Mouse (Mus musculus): Measurements from ENCODE around the gene Mamdc2. TPM values are rescaled to one million over a fixed set of nuclear protein-coding genes. Genes with fewer than 3 reads are reported as not detected.

Mamdc2 gene
- polyA plus RNA-seq, 1 experiment = 0.95 TPM

- WGBS = 88% methylated on average over 11 of the region's 11 CpGs
- H3K27ac ChIP-seq (ENCODE audit: insufficient read depth, low read depth, low read length) = no peak overlapping the region
- TF ChIP-seq CTCF (conservative IDR thresholded peaks at IDR 0.05; ENCODE audit: insufficient read depth, insufficient read length, low read depth, low read length) (no peak), POLR2A (IDR thresholded peaks at IDR 0.05; ENCODE audit: low read depth, low read length) (no peak)
Observed at GRCm38 (mm10) chr19:23434433-23434832, 13.8 kb downstream of the Mamdc2 start.

GRCm38 (mm10) chr19:23417668-23418067 lies 30.6 kb downstream of the Mamdc2 start:
- H3K27ac ChIP-seq (ENCODE audit: insufficient read depth, low read depth, low read length) = no peak overlapping the region
- 94% methylated on average over 1 of the region's 1 CpGs for WGBS
- no peak for TF ChIP-seq CTCF (conservative IDR thresholded peaks at IDR 0.05; ENCODE audit: insufficient read depth, insufficient read length, low read depth, low read length)
- no peak for TF ChIP-seq POLR2A (IDR thresholded peaks at IDR 0.05; ENCODE audit: low read depth, low read length)

More at GRCm38 (mm10) chr19:23434433-23434832, 13.8 kb downstream of the Mamdc2 start:
- H3K36me3 ChIP-seq (ENCODE audit: control insufficient read depth, insufficient read depth, low read length) = no peaks in the 10 kb centered on the region
- no peak overlapping the region for H3K4me3 ChIP-seq (ENCODE audit: insufficient read depth, low read depth, low read length)
- DNase-seq = no peak
- no peaks in the 10 kb centered on the region for H3K4me1 ChIP-seq (ENCODE audit: control insufficient read depth, insufficient read depth, low read length)
- no peaks in the 10 kb centered on the region for H3K27me3 ChIP-seq (replicated peaks; ENCODE audit: control insufficient read depth, insufficient read depth, low read length)

GRCm38 (mm10) chr19:23410800-23411199 lies 37.4 kb downstream of the Mamdc2 start:
- Histone ChIP-seq H3K27me3 (replicated peaks; ENCODE audit: control insufficient read depth, insufficient read depth, low read length) (no peaks in the 10 kb centered on the region), H3K4me1 (ENCODE audit: control insufficient read depth, insufficient read depth, low read length) (no peaks in the 10 kb centered on the region), H3K36me3 (ENCODE audit: control insufficient read depth, insufficient read depth, low read length) (no peaks in the 10 kb centered on the region), H3K4me3 (ENCODE audit: insufficient read depth, low read depth, low read length) (no peak overlapping the region), H3K27ac (ENCODE audit: insufficient read depth, low read depth, low read length) (no peak overlapping the region)
- WGBS = 65% methylated on average over 5 of the region's 5 CpGs
- TF ChIP-seq POLR2A (IDR thresholded peaks at IDR 0.05; ENCODE audit: low read depth, low read length) = no peak
- no peak for TF ChIP-seq CTCF (conservative IDR thresholded peaks at IDR 0.05; ENCODE audit: insufficient read depth, insufficient read length, low read depth, low read length)
- DNase-seq = no peak

More at GRCm38 (mm10) chr19:23417668-23418067, 30.6 kb downstream of the Mamdc2 start:
- Histone ChIP-seq H3K4me3 (ENCODE audit: insufficient read depth, low read depth, low read length) (no peak overlapping the region), H3K36me3 (ENCODE audit: control insufficient read depth, insufficient read depth, low read length) (no peaks in the 10 kb centered on the region), H3K4me1 (ENCODE audit: control insufficient read depth, insufficient read depth, low read length) (no peaks in the 10 kb centered on the region), H3K27me3 (replicated peaks; ENCODE audit: control insufficient read depth, insufficient read depth, low read length) (no peaks in the 10 kb centered on the region)
- DNase-seq = no peak

GRCm38 (mm10) chr19:23410328-23410727 lies 37.9 kb downstream of the Mamdc2 start:
- DNase-seq = no peak
- no peak overlapping the region for H3K27ac ChIP-seq (ENCODE audit: insufficient read depth, low read depth, low read length)
- TF ChIP-seq CTCF (conservative IDR thresholded peaks at IDR 0.05; ENCODE audit: insufficient read depth, insufficient read length, low read depth, low read length) = no peak
- no peak for TF ChIP-seq POLR2A (IDR thresholded peaks at IDR 0.05; ENCODE audit: low read depth, low read length)
- H3K4me1 ChIP-seq (ENCODE audit: control insufficient read depth, insufficient read depth, low read length) = no peaks in the 10 kb centered on the region
- no peak overlapping the region for H3K4me3 ChIP-seq (ENCODE audit: insufficient read depth, low read depth, low read length)
- WGBS = 50% methylated on average over 4 of the region's 4 CpGs
- no peaks in the 10 kb centered on the region for H3K36me3 ChIP-seq (ENCODE audit: control insufficient read depth, insufficient read depth, low read length)
- H3K27me3 ChIP-seq (replicated peaks; ENCODE audit: control insufficient read depth, insufficient read depth, low read length) = no peaks in the 10 kb centered on the region

GRCm38 (mm10) chr19:23401469-23402135 lies 46.6 kb downstream of the Mamdc2 start:
- H3K4me1 ChIP-seq (ENCODE audit: control insufficient read depth, insufficient read depth, low read length) = no peaks in the 10 kb centered on the region
- no peaks in the 10 kb centered on the region for H3K27me3 ChIP-seq (replicated peaks; ENCODE audit: control insufficient read depth, insufficient read depth, low read length)
- H3K27ac ChIP-seq (ENCODE audit: insufficient read depth, low read depth, low read length) = no peak overlapping the region
- no peak for DNase-seq
- WGBS = 33% methylated on average over 12 of the region's 12 CpGs
- TF ChIP-seq CTCF (conservative IDR thresholded peaks at IDR 0.05; ENCODE audit: insufficient read depth, insufficient read length, low read depth, low read length) (no peak), POLR2A (IDR thresholded peaks at IDR 0.05; ENCODE audit: low read depth, low read length) (no peak)
- no peaks in the 10 kb centered on the region for H3K36me3 ChIP-seq (ENCODE audit: control insufficient read depth, insufficient read depth, low read length)
- H3K4me3 ChIP-seq (ENCODE audit: insufficient read depth, low read depth, low read length) = no peak overlapping the region

- no peak overlapping the region for H3K27ac ChIP-seq (ENCODE audit: insufficient read depth, low read depth, low read length)
- H3K4me1 ChIP-seq (ENCODE audit: control insufficient read depth, insufficient read depth, low read length) = no peaks in the 10 kb centered on the region
- peak; percentile 28 for DNase-seq
- no peaks in the 10 kb centered on the region for H3K27me3 ChIP-seq (replicated peaks; ENCODE audit: control insufficient read depth, insufficient read depth, low read length)
- no peaks in the 10 kb centered on the region for H3K36me3 ChIP-seq (ENCODE audit: control insufficient read depth, insufficient read depth, low read length)
- TF ChIP-seq POLR2A (IDR thresholded peaks at IDR 0.05; ENCODE audit: low read depth, low read length) = no peak
- TF ChIP-seq CTCF (conservative IDR thresholded peaks at IDR 0.05; ENCODE audit: insufficient read depth, insufficient read length, low read depth, low read length) = no peak
- 62% methylated on average over 5 of the region's 5 CpGs for WGBS
- no peak overlapping the region for H3K4me3 ChIP-seq (ENCODE audit: insufficient read depth, low read depth, low read length)
Observed at GRCm38 (mm10) chr19:23400485-23400884, 47.8 kb downstream of the Mamdc2 start.

- DNase-seq = no peak
- H3K4me1 ChIP-seq (ENCODE audit: control insufficient read depth, insufficient read depth, low read length) = no peaks in the 10 kb centered on the region
- no peak overlapping the region for H3K4me3 ChIP-seq (ENCODE audit: insufficient read depth, low read depth, low read length)
- H3K27ac ChIP-seq (ENCODE audit: insufficient read depth, low read depth, low read length) = no peak overlapping the region
- no peak for TF ChIP-seq CTCF (conservative IDR thresholded peaks at IDR 0.05; ENCODE audit: insufficient read depth, insufficient read length, low read depth, low read length)
- H3K27me3 ChIP-seq (replicated peaks; ENCODE audit: control insufficient read depth, insufficient read depth, low read length) = no peaks in the 10 kb centered on the region
- H3K36me3 ChIP-seq (ENCODE audit: control insufficient read depth, insufficient read depth, low read length) = no peaks in the 10 kb centered on the region
- WGBS = 69% methylated on average over 2 of the region's 2 CpGs
Observed at GRCm38 (mm10) chr19:23395956-23396355, 52.3 kb downstream of the Mamdc2 start.

Measured in kidney, adult 2 months (tissue).